Mouse (Mus musculus) kidney, postnatal 0 days (tissue): ENCODE measurements around the gene Rbks. TPM values are rescaled to one million over a fixed set of nuclear protein-coding genes. Genes with fewer than 3 reads are reported as not detected.

Experiments
- ATAC-seq: fragments of 200-750 bp; cut with Nextera tagmentation; replicated peaks from 2 replicates; pipeline ENCODE4 v1.8.0; 2017; ENCODE audit warnings: low read depth, moderate number of reproducible peaks, moderate TSS enrichment, moderate library complexity; ENCODE audit not compliant: low FRiP score
- DNase-seq: peaks from one replicate; pipeline ENCODE4 v3.0.0-alpha.2; 2016; ENCODE audit warnings: low spot score
- H3K27ac ChIP-seq: fragments of 300-500 bp; sonication (generic); 2 replicates; pipeline ENCODE4 v1.5.1; 2014; ENCODE audit warnings: mild to moderate bottlenecking
- H3K27me3 ChIP-seq: fragments of 300-500 bp; sonication (generic); 2 replicates; pipeline ENCODE4 v1.6.1; 2014; ENCODE audit warnings: low read length, mixed read lengths; ENCODE audit not compliant: insufficient read depth
- H3K36me3 ChIP-seq: fragments of 300-500 bp; sonication (generic); 2 replicates; pipeline ENCODE4 v1.6.1; 2014; ENCODE audit warnings: low read length, mixed read lengths; ENCODE audit not compliant: insufficient read depth
- H3K4me1 ChIP-seq: fragments of 300-500 bp; sonication (generic); replicated peaks from 2 replicates; pipeline ENCODE4 v1.6.1; 2014; ENCODE audit warnings: antibody characterized with exemption, low read length, mixed read lengths; ENCODE audit not compliant: insufficient read depth
- H3K4me2 ChIP-seq: fragments of 300-500 bp; sonication (generic); 2 replicates; pipeline ENCODE4 v1.6.1; 2014; ENCODE audit warnings: mild to moderate bottlenecking, low read length, moderate library complexity, mixed read lengths
- H3K4me3 ChIP-seq: fragments of 300-500 bp; sonication (generic); replicated peaks from 2 replicates; pipeline ENCODE4 v1.5.1; 2014; ENCODE audit warnings: low read depth, low read length
- H3K9ac ChIP-seq: fragments of 300-500 bp; sonication (generic); 2 replicates; pipeline ENCODE4 v1.6.1; 2014; ENCODE audit warnings: low read depth, low read length
- H3K9me3 ChIP-seq: fragments of 300-500 bp; sonication (generic); replicated peaks from 2 replicates; pipeline ENCODE4 v1.6.1; 2016; ENCODE audit warnings: low read length, inconsistent platforms, mixed read lengths
- CTCF ChIP-seq: IDR thresholded peaks from 2 replicates; pipeline ENCODE4 v1.5.1; 2016; ENCODE audit warnings: antibody characterized with exemption, low read depth, mild to moderate bottlenecking, moderate library complexity
- WGBS: fragments of 180-500 bp; shearing (Covaris S2); extraction: QIAGEN DNeasy Blood & Tissue Kit; methylation state at CpG from one replicate; pipeline ENCODE4 v1.1.7; 2014; 5-methylcytosine and 5-hydroxymethylcytosine counted together
- polyA plus RNA-seq: library from polyadenylated mRNA; unstranded; fragments of >200 nt; fragmentation: Nextera tagmentation; extraction: Ambion mirVana; gene quantifications from 2 replicates; pipeline ENCODE4 v1.2.1, GENCODE M21; 2015

Gene Rbks
- polyA plus RNA-seq, 1 experiment from 2014 or later, result 12.5 TPM

GRCm38 (mm10) chr5:31704971-31705370 lies 7.5 kb upstream of the Rbks start:
- ATAC-seq, result no peak
- Histone ChIP-seq H3K9me3 (no peaks in the 10 kb centered on the region), H3K4me1 (no peaks in the 10 kb centered on the region), H3K4me2 (no peak overlapping the region), H3K27ac (no peak overlapping the region), H3K36me3 (peaks cover 7% of the 10 kb centered on the region; the same call in 1 of the 2 replicates), H3K9ac (no peak overlapping the region), H3K4me3 (no peak overlapping the region), H3K27me3 (no peaks in the 10 kb centered on the region)
- no peak for DNase-seq
- no peak for TF ChIP-seq CTCF
- WGBS, result 80% methylated on average over 5 of the region's 5 CpGs

- Histone ChIP-seq H3K9ac (no peak overlapping the region), H3K9me3 (no peaks in the 10 kb centered on the region), H3K27ac (peak overlapping the region; percentile 98; the same call in 1 of the 2 replicates), H3K27me3 (no peaks in the 10 kb centered on the region), H3K4me1 (no peaks in the 10 kb centered on the region), H3K36me3 (peaks cover 7% of the 10 kb centered on the region; the same call in 1 of the 2 replicates), H3K4me2 (0 out of 2 replicates have a peak overlapping the region, but pooled peaks have one; percentile 3), H3K4me3 (no peak overlapping the region)
- DNase-seq (no peak), ATAC-seq (no peak)
- no peak for TF ChIP-seq CTCF
These were observed 2.0 kb upstream of the Rbks start for GRCm38 (mm10) chr5:31699397-31699796.

- TF ChIP-seq CTCF, result no peak
- Histone ChIP-seq H3K9me3 (no peaks in the 10 kb centered on the region), H3K27ac (peak overlapping the region; percentile 98), H3K4me3 (no peak overlapping the region), H3K9ac (peak overlapping the region; percentile 19; the same call in 1 of the 2 replicates), H3K4me2 (peak overlapping the region; percentile 81), H3K4me1 (no peaks in the 10 kb centered on the region), H3K36me3 (peaks cover 4% of the 10 kb centered on the region; the same call in 1 of the 2 replicates), H3K27me3 (no peaks in the 10 kb centered on the region)
- ATAC-seq, result no peak
- 30% methylated on average over 4 of the region's 4 CpGs for WGBS
- peak; percentile 37 for DNase-seq
These were observed 1.5 kb upstream of the Rbks start for GRCm38 (mm10) chr5:31698931-31699330.

- peak overlapping the region; percentile 75 for H3K4me3 ChIP-seq
- H3K9me3 ChIP-seq, result no peaks in the 10 kb centered on the region
- peak; percentile 29 for ATAC-seq
- peak overlapping the region; percentile 86 for H3K9ac ChIP-seq
- H3K27me3 ChIP-seq, result no peaks in the 10 kb centered on the region
- H3K36me3 ChIP-seq, result no peaks in the 10 kb centered on the region
- H3K27ac ChIP-seq, result peak overlapping the region; percentile 98
- DNase-seq, result peak; percentile 87
- TF ChIP-seq CTCF, result no peak
- 2% methylated on average over 16 of the region's 16 CpGs for WGBS
- H3K4me2 ChIP-seq, result peak overlapping the region; percentile 81
- no peaks in the 10 kb centered on the region for H3K4me1 ChIP-seq
These were observed 885 bp upstream of the Rbks start for GRCm38 (mm10) chr5:31698297-31698726.

- Histone ChIP-seq H3K4me1 (no peaks in the 10 kb centered on the region), H3K4me2 (peak within 1 kb of the TSS; percentile 81), H3K27ac (peak within 1 kb of the TSS; percentile 98), H3K9me3 (no peaks in the 10 kb centered on the region), H3K27me3 (no peaks in the 10 kb centered on the region), H3K36me3 (no peaks in the 10 kb centered on the region), H3K9ac (peak within 1 kb of the TSS; percentile 86), H3K4me3 (peak within 1 kb of the TSS; percentile 75)
- TF ChIP-seq CTCF, result no peak
- WGBS, result under 1% methylated on average over 71 of the region's 71 CpGs
- DNase-seq, result peak; percentile 91
- peak; percentile 94 for ATAC-seq
These were observed 343 bp upstream of the Rbks start, which contains the start of gene Babam2 for GRCm38 (mm10) chr5:31697644-31698296. Babam2 (plus strand) TSS chr5:31697684.

- Histone ChIP-seq H3K9me3 (no peaks in the 10 kb centered on the region), H3K27me3 (no peaks in the 10 kb centered on the region), H3K4me3 (no peak overlapping the region), H3K36me3 (no peaks in the 10 kb centered on the region), H3K27ac (no peak overlapping the region), H3K4me1 (no peaks in the 10 kb centered on the region), H3K4me2 (no peak overlapping the region), H3K9ac (no peak overlapping the region)
- ATAC-seq, result no peak
- no peak for DNase-seq
- TF ChIP-seq CTCF, result no peak
These were observed 4.2 kb downstream of the Rbks start for GRCm38 (mm10) chr5:31693191-31693590.

GRCm38 (mm10) chr5:31687972-31688371 lies 9.5 kb downstream of the Rbks start:
- WGBS, result 89% methylated on average over 3 of the region's 3 CpGs
- DNase-seq, result no peak
- no peak for ATAC-seq
- no peak for TF ChIP-seq CTCF
- H3K4me1 ChIP-seq, result no peaks in the 10 kb centered on the region
- no peaks in the 10 kb centered on the region for H3K9me3 ChIP-seq
- no peak overlapping the region for H3K4me3 ChIP-seq
- H3K27me3 ChIP-seq, result no peaks in the 10 kb centered on the region
- no peak overlapping the region for H3K27ac ChIP-seq
- no peak overlapping the region for H3K9ac ChIP-seq
- H3K4me2 ChIP-seq, result no peak overlapping the region
- no peaks in the 10 kb centered on the region for H3K36me3 ChIP-seq
